Mouse (Mus musculus) liver, embryonic 14.5 days (tissue): ENCODE data around the gene Tef. TPM values are rescaled to one million over a fixed set of nuclear protein-coding genes. Genes with fewer than 3 reads are reported as not detected.
A peak's percentile ranks its signal among the peaks of the same experiment; 100 is the strongest.

ENCODE experiments used
- ATAC-seq: fragments of 200-750 bp; cut with Nextera tagmentation; 2 replicates; pipeline ENCODE4 v1.8.0; 2017; ENCODE audit warnings: moderate number of reproducible peaks, mild to moderate bottlenecking, moderate library complexity; ENCODE audit not compliant: insufficient read depth
- DNase-seq, 3 experiments: peaks; one replicate each; pipeline ENCODE4 v3.0.0-alpha.2; 2012 to 2013; ENCODE audit warnings: low read depth in 3 of 3, low spot score in 3 of 3
- H3K27ac ChIP-seq: fragments of 300-500 bp; sonication (generic); 2 replicates; pipeline ENCODE4 v1.5.1; 2014; ENCODE audit warnings: moderate library complexity, mild to moderate bottlenecking, control low read depth, inconsistent platforms
- H3K27me3 ChIP-seq: fragments of 300-500 bp; sonication (generic); 2 replicates; pipeline ENCODE4 v1.6.1; 2014; ENCODE audit warnings: mild to moderate bottlenecking, low read length, moderate library complexity; ENCODE audit not compliant: control insufficient read depth, insufficient read depth
- H3K36me3 ChIP-seq: fragments of 300-500 bp; sonication (generic); replicated peaks from 2 replicates; pipeline ENCODE4 v1.6.1; 2014; ENCODE audit warnings: low read depth; ENCODE audit not compliant: control insufficient read depth, insufficient read depth
- H3K4me1 ChIP-seq, 2 experiments: fragments of 200-500 bp in 1 of 2; fragments of 300-500 bp in 1 of 2; sonication (generic) in 1 of 2; replicated peaks; 2 replicates each; pipeline ENCODE4 v1.6.1; 2012 to 2014; ENCODE audit warnings: antibody characterized with exemption in 1 of 2, inconsistent platforms in 1 of 2, low read length in 1 of 2; ENCODE audit not compliant: control insufficient read depth in 2 of 2, insufficient read depth in 2 of 2
- H3K4me2 ChIP-seq: fragments of 300-500 bp; sonication (generic); 2 replicates; pipeline ENCODE4 v1.6.1; 2014; ENCODE audit warnings: low read depth, mild to moderate bottlenecking, control low read depth, moderate library complexity
- H3K4me3 ChIP-seq, 2 experiments: fragments of 200-500 bp in 1 of 2; fragments of 300-500 bp in 1 of 2; sonication (generic) in 1 of 2; 2 replicates each; pipeline ENCODE4 v1.5.1; 2012 to 2014; ENCODE audit warnings: low read depth in 2 of 2, low read length in 2 of 2, mild to moderate bottlenecking in 2 of 2, control low read depth in 1 of 2, inconsistent platforms in 1 of 2, moderate library complexity in 1 of 2; ENCODE audit not compliant: insufficient read depth in 1 of 2
- H3K9ac ChIP-seq: fragments of 300-500 bp; sonication (generic); replicated peaks from 2 replicates; pipeline ENCODE4 v1.6.1; 2014; ENCODE audit warnings: mild to moderate bottlenecking, control low read depth, moderate library complexity
- H3K9me3 ChIP-seq: fragments of 300-500 bp; sonication (generic); 2 replicates; pipeline ENCODE4 v1.6.1; 2016; ENCODE audit warnings: low read length, mixed read lengths; ENCODE audit not compliant: control insufficient read depth
- CTCF ChIP-seq: IDR thresholded peaks from 2 replicates; pipeline ENCODE4 v1.5.1; 2016; ENCODE audit warnings: antibody characterized with exemption, low read depth, control low read depth
- EP300 ChIP-seq: IDR thresholded peaks from 2 replicates; pipeline ENCODE4 v1.6.1; 2016; ENCODE audit warnings: antibody characterized with exemption, low read depth
- WGBS: fragments of 180-500 bp; shearing (Covaris S2); extraction: QIAGEN DNeasy Blood & Tissue Kit; methylation state at CpG from one replicate; pipeline ENCODE4 v1.1.7; 2014; ENCODE audit not compliant: insufficient replicate concordance; 5-methylcytosine and 5-hydroxymethylcytosine counted together
- polyA plus RNA-seq, 2 experiments: library from polyadenylated mRNA; depleted of rRNA in 1 of 2; stranded (reverse) in 1 of 2; unstranded in 1 of 2; fragments of >200 nt; fragmentation: Nextera tagmentation in 1 of 2; extraction: Ambion mirVana in 1 of 2; gene quantifications; 2 replicates each; pipeline versions ENCODE4 v1.2.1 to v1.2.3; 2012 to 2014

The Tef gene
- polyA plus RNA-seq, 2 experiments, result 2.7 to 5.1 TPM

- H3K27ac ChIP-seq, result no peak overlapping the region
- peak overlapping the region; percentile 73 for H3K4me2 ChIP-seq
- H3K9me3 ChIP-seq, result no peaks in the 10 kb centered on the region
- 26% methylated on average over 8 of the region's 8 CpGs for WGBS
- H3K36me3 ChIP-seq, result no peaks in the 10 kb centered on the region
- DNase-seq (no peak), ATAC-seq (peak; percentile 7; the same call in 1 of the 2 replicates)
- peak overlapping the region; percentile 40; the same call in 1 of the 2 replicates for H3K9ac ChIP-seq
- peak overlapping the region; percentile 31 to 42 for H3K4me3 ChIP-seq
- peaks cover 15 to 21% of the 10 kb centered on the region in 2 experiments for H3K4me1 ChIP-seq
- H3K27me3 ChIP-seq, result no peaks in the 10 kb centered on the region
- TF ChIP-seq CTCF, result no peak
- TF ChIP-seq EP300, result no peak
Measured at GRCm38 (mm10) chr15:81802941-81803351, 725 bp downstream of the Tef start.

- no peak overlapping the region for H3K27ac ChIP-seq
- no peaks in the 10 kb centered on the region for H3K36me3 ChIP-seq
- no peak overlapping the region; a peak in 1 of 4 replicates for H3K4me3 ChIP-seq
- H3K4me2 ChIP-seq, result peak overlapping the region; percentile 73
- TF ChIP-seq CTCF, result no peak
- 0 out of 2 replicates have a peak, but pooled peaks have one; percentile 30 for TF ChIP-seq EP300
- no peaks in the 10 kb centered on the region for H3K9me3 ChIP-seq
- 12% methylated on average over 4 of the region's 4 CpGs for WGBS
- no peak overlapping the region for H3K9ac ChIP-seq
- no peak for DNase-seq
- ATAC-seq, result peak; percentile 48
- H3K4me1 ChIP-seq, result peaks cover 15 to 21% of the 10 kb centered on the region in 2 experiments
- H3K27me3 ChIP-seq, result no peaks in the 10 kb centered on the region
Measured at GRCm38 (mm10) chr15:81803425-81803951, 1.3 kb downstream of the Tef start.

GRCm38 (mm10) chr15:81804172-81804571 lies 2.0 kb downstream of the Tef start:
- no peak for TF ChIP-seq CTCF
- TF ChIP-seq EP300, result no peak
- no peak overlapping the region for H3K9ac ChIP-seq
- peaks cover 15 to 21% of the 10 kb centered on the region in 2 experiments for H3K4me1 ChIP-seq
- DNase-seq, result no peak
- no peaks in the 10 kb centered on the region for H3K27me3 ChIP-seq
- WGBS, result 56% methylated on average over 1 of the region's 1 CpGs
- H3K4me2 ChIP-seq, result no peak overlapping the region
- no peaks in the 10 kb centered on the region for H3K9me3 ChIP-seq
- H3K27ac ChIP-seq, result no peak overlapping the region
- H3K4me3 ChIP-seq, result no peak overlapping the region
- ATAC-seq, result no peak
- H3K36me3 ChIP-seq, result no peaks in the 10 kb centered on the region

- H3K4me2 ChIP-seq, result no peak overlapping the region
Measured at GRCm38 (mm10) chr15:81804883-81805282, 2.7 kb downstream of the Tef start.

GRCm38 (mm10) chr15:81805624-81806023 lies 3.4 kb downstream of the Tef start:
- TF ChIP-seq CTCF (no peak), EP300 (no peak)
- Histone ChIP-seq H3K9ac (no peak overlapping the region), H3K27me3 (no peaks in the 10 kb centered on the region), H3K4me2 (no peak overlapping the region), H3K27ac (no peak overlapping the region), H3K9me3 (no peaks in the 10 kb centered on the region), H3K36me3 (no peaks in the 10 kb centered on the region), H3K4me1 (peaks cover 24 to 28% of the 10 kb centered on the region in 2 experiments), H3K4me3 (no peak overlapping the region)
- no peak for DNase-seq
- ATAC-seq, result no peak
- WGBS, result 68% methylated on average over 6 of the region's 6 CpGs

More at GRCm38 (mm10) chr15:81804883-81805282, 2.7 kb downstream of the Tef start:
- H3K4me3 ChIP-seq, result no peak overlapping the region
- TF ChIP-seq CTCF, result no peak
- TF ChIP-seq EP300, result no peak
- no peak for DNase-seq
- no peaks in the 10 kb centered on the region for H3K36me3 ChIP-seq
- H3K27me3 ChIP-seq, result no peaks in the 10 kb centered on the region
- no peak overlapping the region for H3K9ac ChIP-seq
- no peak for ATAC-seq
- H3K9me3 ChIP-seq, result no peaks in the 10 kb centered on the region
- WGBS, result 74% methylated on average over 3 of the region's 3 CpGs
- H3K4me1 ChIP-seq, result peaks cover 17 to 23% of the 10 kb centered on the region in 2 experiments
- H3K27ac ChIP-seq, result no peak overlapping the region
